Mouse (Mus musculus) intestine, embryonic 16.5 days (tissue): ENCODE data around the gene Rhd. TPM values are rescaled to one million over a fixed set of nuclear protein-coding genes. Genes with fewer than 3 reads are reported as not detected.
"Not testable (repeated sequence)": the region's sequence is repeated elsewhere in the genome, so short reads cannot be mapped to it uniquely, and the experiment has no call there.

Source experiments
- ATAC-seq: fragments of 200-750 bp; cut with Nextera tagmentation; 2 replicates; pipeline ENCODE4 v1.8.0; 2017; ENCODE audit warnings: moderate TSS enrichment, moderate library complexity
- H3K27ac ChIP-seq: fragments of 300-500 bp; sonication (generic); 2 replicates; pipeline ENCODE4 v1.5.1; 2014; ENCODE audit warnings: mild to moderate bottlenecking, low read length
- H3K27me3 ChIP-seq: fragments of 300-500 bp; sonication (generic); replicated peaks from 2 replicates; pipeline ENCODE4 v1.6.1; 2014; ENCODE audit warnings: low read length, control low read depth, mixed read lengths; ENCODE audit not compliant: control insufficient read depth, insufficient read depth
- H3K36me3 ChIP-seq: fragments of 300-500 bp; sonication (generic); 2 replicates; pipeline ENCODE4 v1.6.1; 2014; ENCODE audit warnings: low read length, control low read depth; ENCODE audit not compliant: control insufficient read depth, insufficient read depth
- H3K4me1 ChIP-seq: fragments of 300-500 bp; sonication (generic); 2 replicates; pipeline ENCODE4 v1.6.1; 2014; ENCODE audit warnings: low read length, control low read depth, mixed read lengths; ENCODE audit not compliant: control insufficient read depth, insufficient read depth
- H3K4me2 ChIP-seq: fragments of 300-500 bp; sonication (generic); 2 replicates; pipeline ENCODE4 v1.6.1; 2014; ENCODE audit warnings: low read depth, low read length, control low read depth
- H3K4me3 ChIP-seq: fragments of 300-500 bp; sonication (generic); 2 replicates; pipeline ENCODE4 v1.5.1; 2014; ENCODE audit warnings: mild to moderate bottlenecking, low read length
- H3K9ac ChIP-seq: fragments of 300-500 bp; sonication (generic); 2 replicates; pipeline ENCODE4 v1.6.1; 2014; ENCODE audit warnings: low read depth, low read length
- H3K9me3 ChIP-seq: fragments of 300-500 bp; sonication (generic); 2 replicates; pipeline ENCODE4 v1.6.1; 2016; ENCODE audit warnings: low read length, control low read depth; ENCODE audit not compliant: control insufficient read depth
- WGBS: fragments of 180-500 bp; shearing (Covaris S2); extraction: QIAGEN DNeasy Blood & Tissue Kit; methylation state at CpG from one replicate; pipeline ENCODE4 v1.1.7; 2014; 5-methylcytosine and 5-hydroxymethylcytosine counted together
- polyA plus RNA-seq: library from polyadenylated mRNA; unstranded; fragments of >200 nt; fragmentation: Nextera tagmentation; extraction: Ambion mirVana; gene quantifications from 2 replicates; pipeline ENCODE4 v1.2.1, GENCODE M21; 2015

Rhd gene
- polyA plus RNA-seq, 1 experiment from 2014 or later: 10.1 TPM

- Histone ChIP-seq H3K27ac (no peak overlapping the region), H3K4me3 (no peak overlapping the region), H3K9me3 (no peaks in the 10 kb centered on the region), H3K27me3 (no peaks in the 10 kb centered on the region), H3K4me2 (no peak overlapping the region), H3K36me3 (no peaks in the 10 kb centered on the region), H3K4me1 (no peaks in the 10 kb centered on the region; the same call in 1 of the 2 replicates), H3K9ac (no peak overlapping the region)
- 51% methylated on average over 1 of the region's 1 CpGs for WGBS
- no peak for ATAC-seq
These were observed 26.1 kb upstream of the Rhd start for GRCm38 (mm10) chr4:134838221-134838620.

- not testable (repeated sequence) for H3K36me3 ChIP-seq, H3K4me1 ChIP-seq, H3K9me3 ChIP-seq, H3K4me3 ChIP-seq, H3K9ac ChIP-seq, H3K4me2 ChIP-seq, H3K27me3 ChIP-seq, H3K27ac ChIP-seq, ATAC-seq
- 85% methylated on average over 3 of the region's 3 CpGs for WGBS
These were observed 25.6 kb upstream of the Rhd start for GRCm38 (mm10) chr4:134838706-134839105.

- no peaks in the 10 kb centered on the region for H3K9me3 ChIP-seq
- no peak overlapping the region for H3K4me3 ChIP-seq
- H3K27ac ChIP-seq: no peak overlapping the region
- no peak overlapping the region for H3K9ac ChIP-seq
- H3K36me3 ChIP-seq: no peaks in the 10 kb centered on the region
- H3K4me2 ChIP-seq: no peak overlapping the region
- H3K27me3 ChIP-seq: no peaks in the 10 kb centered on the region
- 77% methylated on average over 1 of the region's 1 CpGs for WGBS
- no peaks in the 10 kb centered on the region; the same call in 1 of the 2 replicates for H3K4me1 ChIP-seq
- ATAC-seq: no peak
These were observed 24.1 kb upstream of the Rhd start for GRCm38 (mm10) chr4:134840231-134840630.

GRCm38 (mm10) chr4:134843566-134843965 is 20.8 kb upstream of the Rhd start:
- no peak overlapping the region for H3K27ac ChIP-seq
- no peak overlapping the region for H3K9ac ChIP-seq
- H3K4me2 ChIP-seq: no peak overlapping the region
- H3K36me3 ChIP-seq: no peaks in the 10 kb centered on the region
- no peaks in the 10 kb centered on the region for H3K27me3 ChIP-seq
- no peaks in the 10 kb centered on the region for H3K9me3 ChIP-seq
- no peaks in the 10 kb centered on the region; the same call in 1 of the 2 replicates for H3K4me1 ChIP-seq
- H3K4me3 ChIP-seq: no peak overlapping the region
- ATAC-seq: no peak
- WGBS: 76% methylated on average over 4 of the region's 4 CpGs

- no peaks in the 10 kb centered on the region for H3K36me3 ChIP-seq
- H3K4me1 ChIP-seq: peaks cover 11% of the 10 kb centered on the region
- H3K9ac ChIP-seq: no peak overlapping the region
- no peaks in the 10 kb centered on the region for H3K9me3 ChIP-seq
- ATAC-seq: no peak
- no peak overlapping the region for H3K4me2 ChIP-seq
- H3K4me3 ChIP-seq: no peak overlapping the region
- H3K27ac ChIP-seq: no peak overlapping the region
- WGBS: 66% methylated on average over 4 of the region's 4 CpGs
- H3K27me3 ChIP-seq: no peaks in the 10 kb centered on the region
These were observed 16.7 kb upstream of the Rhd start for GRCm38 (mm10) chr4:134847587-134847986.

GRCm38 (mm10) chr4:134850551-134850950 is 13.8 kb upstream of the Rhd start:
- no peak overlapping the region for H3K9ac ChIP-seq
- WGBS: 65% methylated on average over 4 of the region's 4 CpGs
- H3K4me3 ChIP-seq: no peak overlapping the region
- H3K27ac ChIP-seq: no peak overlapping the region
- H3K4me1 ChIP-seq: peaks cover 13% of the 10 kb centered on the region
- H3K9me3 ChIP-seq: no peaks in the 10 kb centered on the region
- ATAC-seq: no peak
- H3K36me3 ChIP-seq: no peaks in the 10 kb centered on the region
- H3K27me3 ChIP-seq: no peaks in the 10 kb centered on the region
- no peak overlapping the region for H3K4me2 ChIP-seq

- Histone ChIP-seq H3K4me1 (peaks cover 13% of the 10 kb centered on the region), H3K9me3 (no peaks in the 10 kb centered on the region), H3K27ac (no peak overlapping the region), H3K36me3 (no peaks in the 10 kb centered on the region), H3K9ac (no peak overlapping the region), H3K27me3 (no peaks in the 10 kb centered on the region), H3K4me2 (peak overlapping the region; percentile 86; the same call in 1 of the 2 replicates), H3K4me3 (peak overlapping the region; percentile 93; the same call in 1 of the 2 replicates)
- WGBS: 69% methylated on average over 2 of the region's 2 CpGs
- ATAC-seq: no peak
These were observed 13.1 kb upstream of the Rhd start for GRCm38 (mm10) chr4:134851236-134851635.

GRCm38 (mm10) chr4:134851876-134852275 is 12.5 kb upstream of the Rhd start:
- Histone ChIP-seq H3K4me1 (peaks cover 13% of the 10 kb centered on the region), H3K4me3 (peak overlapping the region; percentile 93), H3K9me3 (no peaks in the 10 kb centered on the region), H3K27me3 (no peaks in the 10 kb centered on the region), H3K9ac (peak overlapping the region; percentile 85), H3K36me3 (no peaks in the 10 kb centered on the region), H3K4me2 (peak overlapping the region; percentile 86), H3K27ac (no peak overlapping the region)
- 11% methylated on average over 14 of the region's 14 CpGs for WGBS
- ATAC-seq: no peak

- ATAC-seq: peak; percentile 45
- H3K36me3 ChIP-seq: no peaks in the 10 kb centered on the region
- H3K4me1 ChIP-seq: peaks cover 13% of the 10 kb centered on the region
- peak overlapping the region; percentile 50 for H3K27ac ChIP-seq
- H3K4me2 ChIP-seq: peak overlapping the region; percentile 86
- H3K9ac ChIP-seq: peak overlapping the region; percentile 85
- WGBS: 0% methylated on average over 76 of the region's 106 CpGs
- H3K27me3 ChIP-seq: no peaks in the 10 kb centered on the region
- H3K4me3 ChIP-seq: peak overlapping the region; percentile 93
- H3K9me3 ChIP-seq: no peaks in the 10 kb centered on the region
These were observed 11.7 kb upstream of the Rhd start for GRCm38 (mm10) chr4:134852438-134853255.
